Mouse (Mus musculus) gastrocnemius, postnatal 10 days (tissue): ENCODE measurements at regions not wholly inside any gene's neighbourhood (a gene's known extent, or its start where the extent isn't known, plus 50 kb on each side); places are given as distances from the start of the nearest gene placed in this dataset.

Experiments
- DNase-seq: peaks from one replicate; pipeline ENCODE4 v3.0.0; 2021; ENCODE audit warnings: mixed read lengths

DNA sequence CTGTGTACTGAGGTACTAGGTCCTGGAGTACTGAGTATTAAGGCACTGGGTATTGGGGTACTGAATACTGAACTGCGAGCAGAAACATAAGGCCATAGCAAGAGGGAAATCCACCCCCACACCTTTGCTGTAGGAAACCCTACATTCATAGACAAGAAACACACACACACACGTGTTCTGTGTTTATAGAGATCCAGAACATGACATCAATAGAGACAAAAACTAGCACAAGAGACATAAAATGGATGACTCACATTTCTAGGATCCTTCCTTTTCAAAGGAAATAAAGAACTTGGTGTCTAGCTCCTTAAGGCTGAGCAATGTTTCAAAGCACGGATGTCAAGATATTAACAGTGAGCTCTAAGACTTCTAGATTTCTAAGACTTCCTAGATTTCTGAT, 49.9 kb upstream of the Nepro start:
- no peak for DNase-seq

DNA sequence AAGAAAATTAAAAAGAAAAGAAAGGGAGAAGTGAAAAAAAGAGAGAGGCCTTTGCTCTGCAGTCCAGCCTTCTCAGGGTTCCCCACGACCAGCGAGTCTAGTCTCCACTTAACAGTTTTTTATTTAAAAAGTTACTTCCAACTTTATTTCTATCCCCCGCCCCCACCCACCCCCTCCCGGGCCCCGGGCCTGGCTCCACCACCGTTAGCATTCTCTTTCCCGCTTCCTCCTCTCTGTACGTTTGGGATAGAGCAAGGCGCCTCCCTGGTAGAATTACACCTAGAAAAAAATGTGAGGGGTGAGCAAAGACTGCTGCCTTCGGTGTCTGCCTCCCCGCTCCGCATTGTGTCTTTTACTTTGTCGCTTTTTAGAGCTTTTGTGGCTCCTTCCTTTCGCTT, 51.7 kb upstream of the Nepro start:
- DNase-seq: no peak

DNA sequence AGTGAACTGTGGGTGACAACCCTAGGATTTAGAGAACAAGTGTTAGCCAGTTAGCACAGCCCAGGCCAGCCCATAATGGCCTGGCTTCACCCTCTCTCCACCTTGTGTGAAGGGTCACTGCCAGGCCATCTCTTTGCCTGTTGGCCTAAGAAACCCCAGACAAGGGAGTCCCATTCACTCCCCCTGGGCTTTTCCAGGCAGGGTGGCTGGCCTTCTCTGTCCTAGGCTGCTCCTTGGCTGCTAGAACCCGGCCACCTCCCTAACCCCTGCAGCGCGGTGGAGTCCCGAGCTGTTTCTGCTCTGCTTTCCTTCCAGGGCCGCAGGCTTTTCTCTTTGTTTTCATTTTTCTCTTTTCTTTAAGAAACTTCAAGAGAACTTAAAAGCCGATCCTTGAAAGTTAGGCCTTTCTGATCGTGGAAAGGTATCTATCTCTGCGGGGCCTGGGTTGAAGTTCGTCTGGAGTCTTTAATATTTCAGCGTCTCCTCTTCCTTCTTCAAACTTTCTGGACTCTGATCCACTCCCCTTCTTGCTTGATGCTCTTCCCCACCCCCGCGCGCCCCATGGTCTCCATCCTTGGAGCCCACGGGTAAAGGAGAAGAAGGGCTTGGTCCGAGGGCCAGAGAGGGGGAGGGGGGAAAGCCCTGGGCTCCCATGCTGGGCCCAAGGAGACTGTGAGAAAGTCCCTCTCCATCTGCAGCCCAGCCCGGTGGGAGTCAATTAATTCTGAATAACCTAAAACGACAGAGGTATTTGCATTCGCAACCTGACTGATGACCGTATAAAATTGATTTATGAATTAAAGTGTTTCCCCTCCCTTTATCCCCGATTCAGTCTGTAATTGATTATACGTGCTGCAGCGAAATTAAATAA, 52.3 kb upstream of the Nepro start:
- DNase-seq: no peak

DNA sequence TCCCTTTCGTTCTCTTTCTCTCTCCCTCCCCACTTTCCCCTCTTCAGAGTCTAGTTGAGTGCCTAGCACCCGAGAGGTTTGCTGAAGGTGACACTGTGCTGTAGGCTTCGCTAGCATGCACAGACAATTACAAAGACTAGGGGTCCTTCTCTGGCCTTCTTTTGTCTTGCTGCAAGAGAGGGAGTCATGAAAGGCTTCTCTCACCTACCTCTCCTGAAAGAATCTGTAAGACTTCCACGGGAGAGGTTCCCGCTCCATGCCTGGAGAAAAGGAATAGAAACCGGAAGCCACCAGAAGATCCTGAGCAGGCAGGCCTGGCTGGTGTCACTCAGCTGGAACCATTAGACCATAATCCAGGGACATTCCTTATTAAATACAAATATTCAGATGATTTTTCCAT, 56.0 kb upstream of the Nepro start:
- DNase-seq: no peak

DNA sequence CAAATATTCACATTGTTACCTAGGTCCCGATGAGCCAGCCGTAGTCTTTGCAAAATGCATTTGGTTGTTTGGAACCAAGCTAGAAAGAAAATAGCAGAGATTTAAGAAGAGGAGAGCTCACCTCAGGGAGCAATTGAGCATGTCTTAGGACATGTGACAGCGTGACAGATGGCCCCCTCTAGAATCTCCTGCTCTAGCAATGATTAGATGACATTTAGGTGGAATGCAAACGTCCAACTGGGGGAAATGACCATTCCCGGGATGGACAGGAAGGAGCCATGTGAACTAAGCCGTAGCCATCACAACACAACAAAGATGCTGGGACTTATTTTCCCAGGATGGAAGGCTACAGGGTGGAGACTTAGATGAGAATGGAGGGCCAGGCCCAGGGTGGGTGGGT, 57.0 kb upstream of the Nepro start:
- DNase-seq: no peak

DNA sequence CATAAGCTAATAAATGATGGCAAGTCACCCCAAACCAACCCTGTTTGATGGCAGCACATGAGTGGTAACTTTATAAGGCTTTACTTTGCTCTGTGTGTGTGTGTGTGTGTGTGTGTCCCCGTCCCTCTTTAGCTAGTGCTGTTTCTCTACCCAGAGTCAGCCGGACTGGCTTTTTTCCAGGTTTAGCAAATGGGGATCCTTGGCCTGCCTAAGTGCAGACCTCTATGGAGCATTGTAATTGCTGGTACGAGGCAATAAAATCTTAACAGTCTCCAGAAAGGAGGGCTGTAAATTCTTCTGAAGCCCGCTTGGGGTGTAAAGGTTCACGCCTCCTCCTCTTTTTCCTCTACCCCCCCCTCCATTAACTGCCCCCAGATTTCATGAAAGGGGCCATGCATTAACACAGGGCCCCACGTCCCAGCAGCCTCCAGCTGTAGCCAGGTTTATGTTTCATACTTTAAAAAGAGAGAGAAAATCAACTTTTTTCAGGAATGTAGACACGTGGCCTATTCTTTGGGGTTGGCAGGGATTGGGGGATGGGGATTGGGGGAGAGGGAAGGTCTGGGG, 57.6 kb upstream of the Nepro start:
- DNase-seq: no peak

DNA sequence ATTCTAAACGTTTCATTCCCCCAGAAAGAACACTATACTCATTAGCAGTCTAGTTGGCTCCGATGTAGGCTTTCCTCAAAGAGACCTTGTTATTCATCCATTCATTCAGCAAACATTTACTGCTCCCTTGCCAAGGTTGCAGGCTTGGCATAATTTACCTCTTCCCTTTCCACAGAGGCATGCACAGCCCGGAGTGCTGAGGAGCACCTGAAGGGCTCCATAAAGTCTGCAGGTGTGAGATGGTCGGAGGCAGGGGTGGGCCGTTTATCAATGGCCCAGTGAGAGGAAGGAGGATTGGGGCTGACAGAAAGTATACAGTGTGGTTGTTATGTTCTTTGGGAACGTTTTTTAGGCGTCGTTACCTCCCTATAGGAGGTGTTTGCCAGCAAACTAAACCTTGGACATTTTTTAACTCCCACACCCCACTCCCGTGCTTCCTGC, 58.6 kb upstream of the Nepro start:
- DNase-seq: no peak

DNA sequence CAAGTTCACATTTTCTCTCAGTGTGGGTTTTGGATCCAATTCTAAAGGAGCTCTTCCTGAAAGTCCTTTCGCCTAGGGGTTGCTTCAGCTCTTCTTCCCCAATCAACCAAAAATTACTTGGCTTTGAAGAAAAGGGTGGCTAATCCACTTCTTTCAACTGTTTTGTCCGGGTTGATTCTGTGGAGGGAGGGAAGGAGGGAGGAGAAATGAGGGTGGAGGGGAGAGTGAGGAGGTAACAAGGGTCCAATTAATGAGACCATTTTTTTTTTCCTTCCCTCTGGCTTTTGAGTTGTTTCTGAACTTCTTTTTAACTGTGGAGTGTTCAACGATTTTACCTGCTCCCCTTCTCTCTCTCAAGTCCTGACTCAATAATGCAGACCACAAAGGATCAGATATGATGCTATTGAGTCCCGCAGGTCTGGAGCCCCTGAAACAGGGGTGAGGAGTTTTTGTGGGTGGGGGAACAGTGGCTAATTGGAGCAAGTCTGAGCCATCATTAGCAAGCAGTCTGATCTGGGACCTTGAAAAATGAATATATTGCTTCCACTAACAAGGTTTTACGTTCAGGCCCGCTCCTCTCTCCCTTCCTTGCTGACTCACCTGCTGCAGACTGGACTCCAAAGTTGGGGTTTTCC, 61.0 kb upstream of the Nepro start:
- DNase-seq: no peak

DNA sequence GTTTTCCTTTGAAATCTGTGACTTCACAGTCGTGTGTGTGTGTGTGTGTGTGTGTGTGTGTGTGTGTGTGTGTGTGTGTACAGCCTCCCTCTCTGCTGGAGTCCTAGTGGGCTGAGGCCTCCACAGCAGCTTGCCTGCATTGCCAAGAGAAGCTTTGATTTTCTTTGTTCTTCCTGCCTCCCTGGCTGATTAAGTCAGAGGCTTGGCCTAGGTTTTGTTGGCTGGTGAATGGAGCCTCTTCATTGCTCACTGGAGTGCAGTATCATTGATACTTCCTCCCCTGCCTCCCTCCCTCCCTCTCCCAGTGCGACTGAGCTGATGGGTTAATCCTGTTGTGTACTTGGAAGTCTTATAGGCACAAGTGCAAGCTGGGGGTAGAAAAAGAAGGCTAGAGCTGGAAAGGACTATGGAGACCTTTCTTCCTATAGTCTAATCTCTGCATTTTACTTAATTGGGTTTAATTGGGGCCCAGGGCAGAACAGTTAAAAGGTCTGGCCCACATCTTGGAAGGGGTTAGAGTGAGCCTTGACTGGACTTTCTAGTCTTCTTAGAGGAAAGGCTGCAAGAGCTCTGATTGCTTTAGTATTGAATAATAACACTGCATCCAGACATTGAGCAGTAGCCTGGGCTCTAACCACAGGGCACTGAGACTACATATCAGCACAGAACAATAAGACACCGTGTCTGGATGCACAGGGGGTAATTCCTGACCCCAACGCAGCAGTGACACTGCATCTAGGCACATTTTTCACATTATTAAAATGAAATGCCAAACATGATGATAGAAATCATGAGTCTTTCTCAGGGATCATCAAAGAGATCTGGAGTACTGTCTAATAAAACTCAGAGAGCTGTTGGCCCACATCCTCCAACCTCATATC, 62.9 kb upstream of the Nepro start:
- no peak for DNase-seq

DNA sequence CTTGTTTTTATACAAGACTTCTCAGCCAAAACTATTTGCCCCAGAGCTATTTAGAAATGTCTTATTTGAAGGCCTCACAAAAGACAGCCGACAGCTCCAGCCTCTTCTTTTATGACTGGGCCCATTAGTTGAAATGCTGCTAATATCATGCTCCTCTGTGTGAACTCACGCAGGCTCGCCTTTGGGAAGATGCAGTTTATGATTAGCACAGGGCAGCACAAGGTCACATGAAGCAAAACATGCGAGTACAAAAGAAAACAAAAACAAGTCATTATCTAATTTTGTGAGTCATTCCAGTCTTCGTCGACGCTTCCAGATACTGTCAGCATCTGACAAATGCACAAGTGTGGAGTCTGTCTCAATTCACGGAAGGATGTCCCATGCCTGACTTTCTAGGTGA, 65.8 kb upstream of the Nepro start:
- no peak for DNase-seq

DNA sequence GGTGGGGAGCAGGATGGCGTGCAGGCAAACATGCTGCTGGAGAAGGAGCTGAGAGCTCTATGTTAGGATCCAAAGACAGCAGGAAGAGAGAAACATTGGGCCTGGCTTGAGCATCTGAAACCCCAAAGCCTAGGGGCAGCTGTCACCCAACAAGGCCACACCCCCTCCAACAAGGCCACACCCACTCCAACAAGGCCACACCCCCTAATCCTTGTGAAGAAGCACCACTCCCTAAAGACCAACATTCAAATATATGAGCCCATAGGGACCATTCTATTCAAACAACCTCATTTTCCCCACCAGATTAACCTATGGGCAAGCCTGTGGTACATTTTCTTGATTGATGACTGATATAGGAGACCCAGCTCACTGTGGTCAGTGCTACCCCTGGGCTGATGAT, 67.9 kb upstream of the Nepro start:
- no peak for DNase-seq

DNA sequence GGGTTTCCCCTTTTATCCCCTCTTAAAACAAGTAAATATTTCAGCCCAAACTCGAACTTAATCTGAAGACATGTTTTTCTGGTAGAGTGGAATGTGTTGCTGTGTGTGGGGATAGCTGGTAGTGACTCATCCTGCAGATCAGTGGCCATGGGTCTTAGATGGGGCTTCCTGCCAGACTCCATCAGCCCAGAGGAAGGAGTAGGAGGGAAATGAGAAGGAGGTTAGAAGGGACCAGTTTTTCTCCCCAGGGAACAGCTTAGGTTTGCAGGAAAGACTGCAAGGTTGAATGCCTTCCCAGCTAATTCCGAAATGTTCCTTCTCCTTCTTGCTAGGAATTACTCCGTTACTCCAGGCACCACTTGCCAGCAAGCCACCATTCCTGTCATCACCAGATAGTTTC, 68.8 kb upstream of the Nepro start:
- DNase-seq: no peak

DNA sequence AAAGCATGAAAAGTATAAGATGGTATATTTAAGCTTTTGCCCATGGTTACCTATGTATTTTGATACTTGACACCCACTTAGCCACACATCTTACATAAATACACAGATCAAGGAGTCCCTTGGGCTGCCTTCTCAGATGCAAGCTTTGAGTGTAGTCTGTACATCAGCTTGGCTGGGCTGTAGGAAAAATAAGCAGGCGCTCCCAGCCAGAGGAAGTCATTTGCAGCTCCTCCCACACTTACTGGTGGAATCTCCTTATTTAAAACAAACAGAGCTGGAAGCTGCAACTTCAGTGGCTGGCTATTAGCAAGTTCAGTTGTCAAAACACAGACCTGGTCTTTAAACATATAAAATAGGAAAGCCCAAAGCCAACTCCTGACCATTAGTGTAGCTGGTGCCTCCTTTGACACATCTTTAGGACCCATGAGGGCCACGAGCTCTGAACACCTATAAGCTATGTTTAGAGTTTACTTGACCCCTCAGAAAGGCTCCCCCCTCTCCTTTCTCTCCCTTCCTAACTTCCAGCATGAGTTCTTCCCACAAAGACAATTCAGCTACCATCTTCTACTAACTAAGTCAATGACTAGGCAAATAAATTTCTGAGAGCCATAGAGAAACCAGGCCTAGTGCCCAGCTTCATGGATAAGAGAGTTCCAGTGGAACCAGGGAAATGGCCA, 75.4 kb upstream of the Nepro start:
- no peak for DNase-seq

DNA sequence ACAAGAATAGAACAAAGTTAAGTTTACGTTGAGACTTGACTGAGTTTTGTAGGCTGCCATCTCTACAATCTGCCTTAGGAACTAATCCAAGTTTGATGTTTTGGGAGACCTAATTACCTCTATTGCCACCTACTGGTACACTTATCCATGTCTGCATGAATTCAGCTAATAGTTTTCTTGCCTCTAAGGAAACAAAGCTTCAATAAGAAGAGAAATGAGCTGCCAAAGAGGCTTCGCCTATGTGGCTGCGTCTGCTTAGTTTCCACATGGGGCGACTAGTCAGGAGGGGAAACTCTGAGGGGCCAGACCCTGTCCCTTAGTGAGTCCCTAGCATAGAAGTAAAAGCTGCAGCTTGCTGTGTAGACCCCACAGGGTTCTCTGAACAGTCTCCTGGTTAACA, 80.1 kb upstream of the Nepro start:
- DNase-seq: no peak

DNA sequence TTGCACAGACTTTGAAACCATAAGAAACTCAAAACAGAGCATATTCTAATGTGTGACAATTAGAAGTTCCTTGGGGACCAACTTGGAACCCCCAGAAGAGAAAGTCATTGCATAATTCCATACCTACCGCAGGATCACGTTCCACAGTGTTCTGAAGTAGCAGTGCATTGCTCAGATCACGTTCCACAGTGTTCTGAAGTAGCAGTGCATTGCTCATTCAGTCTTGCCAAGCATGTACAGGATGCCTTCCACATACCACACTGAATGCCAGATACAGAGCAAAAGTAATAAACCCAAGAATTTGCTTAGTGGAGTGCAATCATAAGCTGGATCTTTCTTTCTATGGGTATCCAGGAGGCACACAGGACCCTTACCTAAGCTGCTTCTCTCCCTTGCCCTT, 78.4 kb upstream of the Boc start:
- DNase-seq: no peak

DNA sequence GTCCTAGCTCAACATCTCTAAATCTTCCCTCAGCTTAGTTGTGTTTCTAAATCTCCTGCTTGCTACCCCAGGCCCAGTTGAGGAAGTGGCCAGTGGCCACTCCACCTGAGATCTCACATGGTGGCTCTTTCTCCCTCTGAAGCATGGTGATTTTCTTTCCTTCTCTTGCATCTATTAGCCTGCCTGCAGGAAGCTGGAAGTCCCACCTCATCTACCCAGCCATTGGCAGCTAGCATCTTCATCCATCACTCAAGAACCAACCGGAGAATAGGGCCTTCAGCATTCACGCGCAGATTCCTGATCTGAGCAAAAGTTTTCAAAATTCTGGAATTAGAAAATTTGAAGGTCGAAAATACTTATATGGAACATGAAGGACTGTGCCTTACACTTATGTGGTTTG, 75.8 kb upstream of the Boc start:
- DNase-seq: no peak

DNA sequence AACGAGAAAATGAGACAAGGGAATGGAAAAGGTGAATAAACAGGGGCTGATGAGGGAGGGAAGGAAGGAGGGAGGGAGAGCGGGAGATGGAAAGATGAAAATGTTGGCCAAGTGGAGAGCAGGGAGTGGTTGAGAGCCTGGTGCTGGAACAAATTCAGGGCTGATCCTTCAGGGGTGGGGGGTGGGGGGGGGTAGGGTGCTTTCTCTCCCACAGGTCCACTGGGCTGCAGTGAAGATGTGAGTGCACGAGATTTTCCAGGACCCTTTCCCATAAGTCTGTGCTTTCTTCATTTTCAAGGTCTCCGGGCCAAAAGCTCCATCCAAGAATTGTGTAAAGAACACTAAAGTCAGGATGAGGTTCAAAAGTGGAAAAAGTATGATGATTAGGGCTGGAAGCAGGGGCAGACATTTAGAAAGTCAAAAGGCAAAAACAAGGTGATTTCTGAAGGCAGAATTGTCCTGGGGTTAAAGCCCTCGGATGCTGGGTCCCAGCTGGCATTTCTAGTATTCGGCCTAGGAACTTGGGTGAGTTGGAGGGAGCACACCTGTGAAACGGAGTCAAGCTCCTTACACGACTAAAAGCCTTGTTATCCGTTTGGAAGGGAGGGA, 74.5 kb upstream of the Boc start:
- no peak for DNase-seq

DNA sequence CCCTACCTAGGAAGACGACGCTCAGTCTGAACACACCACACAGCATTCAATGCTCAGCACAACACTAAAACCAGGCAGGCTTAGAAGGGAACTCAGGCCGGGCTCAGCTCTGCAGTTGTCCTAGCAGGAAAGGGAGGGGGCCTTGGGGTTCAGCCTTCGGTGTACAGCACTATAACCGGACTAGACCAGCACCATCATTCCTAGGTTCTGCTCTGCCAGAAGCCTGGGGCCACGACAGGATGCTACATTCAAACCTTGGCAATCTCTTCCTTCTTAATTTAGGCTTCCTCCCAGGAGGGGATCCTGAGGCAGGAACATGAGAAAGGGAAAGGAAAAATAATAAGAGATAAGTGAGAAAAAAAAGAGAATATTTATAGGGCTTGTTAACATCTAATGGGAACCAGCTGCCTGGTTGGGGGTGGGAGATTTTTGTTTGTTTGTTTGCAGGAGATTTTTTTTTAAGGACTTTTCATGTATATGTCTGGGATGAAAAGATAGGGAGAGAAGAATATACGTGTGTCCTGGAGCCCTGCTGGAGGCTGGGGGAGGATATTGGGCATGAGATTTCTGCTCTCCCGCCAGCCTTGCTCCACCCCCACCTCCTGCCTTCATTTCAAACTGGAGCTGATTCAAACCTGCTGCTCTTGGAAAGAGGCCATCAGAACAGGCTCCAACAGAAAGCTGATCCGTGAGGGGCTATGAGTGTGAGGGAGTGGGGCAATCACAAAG, 73.8 kb upstream of the Boc start:
- DNase-seq: peak; percentile 43

DNA sequence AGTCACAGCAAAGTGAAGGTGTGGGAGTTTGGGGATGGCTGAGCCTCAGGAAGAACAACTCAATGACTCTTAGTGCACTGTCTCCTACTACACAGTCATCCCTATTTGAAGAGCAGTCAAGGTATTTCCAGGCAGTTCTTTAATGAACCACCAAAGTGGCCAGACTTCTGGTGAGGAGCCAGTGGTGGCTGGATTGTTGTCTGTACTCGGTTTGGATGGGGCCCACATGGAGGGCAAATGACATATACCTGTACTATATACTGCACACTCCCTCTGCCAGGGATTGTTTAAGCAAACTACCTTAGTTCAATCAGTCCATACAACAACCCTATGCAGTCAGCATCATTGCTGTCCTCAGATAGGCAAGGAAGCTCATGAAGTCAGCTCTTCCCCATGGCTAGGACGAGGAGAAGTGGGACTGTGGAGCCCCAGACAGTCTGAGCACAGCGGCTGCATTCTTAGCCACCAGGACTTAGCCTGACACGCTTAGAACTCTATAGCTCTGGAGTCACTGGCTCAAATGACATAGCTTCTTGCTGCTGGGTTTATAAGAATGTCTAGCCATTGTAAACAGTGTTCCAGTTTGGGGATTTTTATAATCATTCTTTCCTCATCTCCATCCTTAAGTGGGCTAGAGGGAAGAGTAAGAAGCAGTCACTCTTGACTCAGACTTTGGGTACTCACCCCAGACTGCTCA, 72.8 kb upstream of the Boc start:
- no peak for DNase-seq

DNA sequence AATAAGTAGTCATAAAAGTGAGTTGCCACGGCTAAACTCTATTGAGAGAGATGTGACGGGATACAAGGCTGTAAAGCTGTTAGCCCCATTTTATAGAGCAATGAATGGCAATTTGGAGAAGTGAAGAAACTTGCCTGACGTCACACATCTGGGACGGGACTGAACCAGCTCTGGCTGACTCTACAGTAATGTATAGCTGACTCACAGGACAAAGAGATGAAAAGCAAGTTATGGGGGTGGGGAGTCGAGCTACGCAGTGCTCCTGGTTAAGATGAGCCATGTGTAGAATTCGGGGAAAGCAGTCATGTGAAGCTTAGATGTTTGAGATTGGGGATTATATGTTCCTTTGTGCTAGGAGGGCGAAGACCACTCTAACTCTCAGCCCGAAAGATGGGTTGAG, 72.2 kb upstream of the Boc start:
- DNase-seq: no peak
